Mouse (Mus musculus) G1E (cell line): ENCODE data around the gene Pgap3. TPM values are rescaled to one million over a fixed set of nuclear protein-coding genes. Genes with fewer than 3 reads are reported as not detected.

Experiments used
- ATAC-seq: 2 replicates; pipeline ENCODE4 v1.8.0; 2016; ENCODE audit warnings: mild to moderate bottlenecking; ENCODE audit not compliant: insufficient number of reproducible peaks, poor library complexity, low FRiP score, severe bottlenecking; ENCODE audit errors: extremely low read depth
- DNase-seq: peaks from one replicate; pipeline ENCODE4 v3.0.0; 2012; ENCODE audit warnings: low spot score
- H3K27me3 ChIP-seq: 2 replicates; pipeline ENCODE4 v1.6.1; 2012; ENCODE audit warnings: mild to moderate bottlenecking, low read length, inconsistent platforms; ENCODE audit not compliant: insufficient read depth
- H3K36me3 ChIP-seq: replicated peaks from 2 replicates; pipeline ENCODE3; 2012; ENCODE audit warnings: mild to moderate bottlenecking, inconsistent platforms
- H3K4me1 ChIP-seq: 2 replicates; pipeline ENCODE4 v1.6.1; 2012; ENCODE audit warnings: low read depth, low read length, inconsistent platforms, mixed read lengths; ENCODE audit not compliant: insufficient read depth
- H3K4me3 ChIP-seq: 2 replicates; pipeline ENCODE4 v1.5.1; 2012; ENCODE audit warnings: low read depth, mild to moderate bottlenecking, inconsistent platforms, low read length, moderate library complexity, mixed read lengths
- H3K9me3 ChIP-seq: replicated peaks from 2 replicates; pipeline ENCODE4 v1.6.1; 2012; ENCODE audit warnings: inconsistent platforms
- GATA1 ChIP-seq: IDR thresholded peaks from 2 replicates; pipeline ENCODE4 v1.6.1; 2012; ENCODE audit warnings: borderline replicate concordance, low read length, inconsistent platforms, mixed read lengths
- POLR2AphosphoS5 ChIP-seq: IDR thresholded peaks from 2 replicates; pipeline ENCODE4 v1.6.1; 2012; ENCODE audit warnings: low read depth, low read length, inconsistent platforms; ENCODE audit not compliant: insufficient replicate concordance
- TAL1 ChIP-seq: conservative IDR thresholded peaks from 2 replicates; pipeline ENCODE4 v1.6.1; 2012; ENCODE audit warnings: low read depth, low read length, inconsistent platforms, mixed read lengths
- polyA plus RNA-seq: library from polyadenylated mRNA; stranded (reverse); fragments of >175 nt; gene quantifications from 2 replicates; pipeline ENCODE4 v1.2.3, GENCODE M21; 2012
- total RNA-seq, 2 experiments: library from RNA; stranded (forward) in 1 of 2; stranded (reverse) in 1 of 2; fragments of 200-1000 nt in 1 of 2; fragments of >200 nt in 1 of 2; fragmentation: Nextera tagmentation in 1 of 2; gene quantifications; 2 replicates each; pipeline ENCODE4 v1.2.3; 2014 to 2017

Gene Pgap3
- total and polyA plus RNA-seq, 3 experiments = 2.7 to 9.1 (median 7.4) TPM

DNA sequence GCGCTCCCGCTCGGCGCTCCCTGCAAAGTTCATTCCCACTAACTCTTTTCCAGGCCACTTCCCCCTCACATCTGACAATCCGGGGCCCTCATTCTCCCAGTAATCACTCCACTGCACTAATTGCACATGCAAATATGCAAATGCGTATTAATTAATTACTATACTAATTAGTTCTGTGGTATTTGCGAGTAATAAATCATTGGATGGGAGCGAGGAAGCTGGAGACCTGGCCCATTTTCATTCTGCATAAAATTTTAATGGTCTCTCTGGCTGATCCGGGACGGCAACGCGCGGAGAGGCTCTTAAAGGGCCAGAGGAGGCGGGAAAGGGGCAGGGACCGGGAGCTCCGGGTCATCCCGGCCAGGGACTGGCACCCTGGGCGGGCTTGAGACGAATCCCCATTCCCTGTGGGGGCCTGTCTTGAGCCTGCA lies 61.2 kb downstream of the Pgap3 start:
- Histone ChIP-seq H3K4me3 (no peak overlapping the region), H3K36me3 (no peaks in the 10 kb centered on the region), H3K9me3 (no peaks in the 10 kb centered on the region), H3K27me3 (peaks cover 74% of the 10 kb centered on the region), H3K4me1 (peaks cover 31% of the 10 kb centered on the region)
- TF ChIP-seq GATA1 (no peak), TAL1 (no peak), POLR2AphosphoS5 (no peak)
- ATAC-seq (no peak), DNase-seq (no peak)

Other genes with a start within 250 kb of the Pgap3 start
- gene Med1, start 207.2 kb downstream of the Pgap3 start, total RNA-seq (2014; fragmentation: Nextera tagmentation) = 168 and 188 TPM in 2 replicates
- 38.9 and 44.2 TPM in 2 replicates for gene Med1, start 207.2 kb downstream of the Pgap3 start, total RNA-seq (2017)
- gene Med1, start 207.2 kb downstream of the Pgap3 start, polyA plus RNA-seq = 16.6 and 18.0 TPM in 2 replicates
- gene Cdk12, start 197.4 kb downstream of the Pgap3 start, total RNA-seq (2014; fragmentation: Nextera tagmentation) = 84.8 and 93.7 TPM in 2 replicates
- 45.5 and 54.0 TPM in 2 replicates for gene Cdk12, start 197.4 kb downstream of the Pgap3 start, total RNA-seq (2017)
- gene Cdk12, start 197.4 kb downstream of the Pgap3 start, polyA plus RNA-seq = 17.4 and 20.4 TPM in 2 replicates
- gene Neurod2, start 70.8 kb downstream of the Pgap3 start, total RNA-seq (2014; fragmentation: Nextera tagmentation) = not detected in 2 replicates
- 0.05 and 0.06 TPM in 2 replicates for gene Neurod2, start 70.8 kb downstream of the Pgap3 start, total RNA-seq (2017)
- gene Neurod2, start 70.8 kb downstream of the Pgap3 start, polyA plus RNA-seq = not detected in 2 replicates
- gene Ppp1r1b, start 52.1 kb downstream of the Pgap3 start, total RNA-seq (2014; fragmentation: Nextera tagmentation) = not detected in 2 replicates
- gene Ppp1r1b, start 52.1 kb downstream of the Pgap3 start, total RNA-seq (2017) = not detected in 2 replicates
- gene Ppp1r1b, start 52.1 kb downstream of the Pgap3 start, polyA plus RNA-seq = not detected in 2 replicates
- gene Stard3, start 42.1 kb downstream of the Pgap3 start, total RNA-seq (2014; fragmentation: Nextera tagmentation) = 10.9 and 14.3 TPM in 2 replicates
- 18.5 and 20.0 TPM in 2 replicates for gene Stard3, start 42.1 kb downstream of the Pgap3 start, total RNA-seq (2017)
- gene Stard3, start 42.1 kb downstream of the Pgap3 start, polyA plus RNA-seq = 22.9 and 28.4 TPM in 2 replicates
- not detected in 2 replicates for gene Tcap, start 16.7 kb downstream of the Pgap3 start, total RNA-seq (2014; fragmentation: Nextera tagmentation)
- gene Tcap, start 16.7 kb downstream of the Pgap3 start, total RNA-seq (2017) = 0.23 TPM in 1 of 2 replicates, not detected in the other
- gene Tcap, start 16.7 kb downstream of the Pgap3 start, polyA plus RNA-seq = 0.13 TPM in 1 of 2 replicates, not detected in the other
- not detected in 2 replicates for gene Pnmt, start 14.0 kb downstream of the Pgap3 start, total RNA-seq (2014; fragmentation: Nextera tagmentation)
- gene Pnmt, start 14.0 kb downstream of the Pgap3 start, total RNA-seq (2017) = 0.12 TPM in 1 of 2 replicates, not detected in the other
- gene Pnmt, start 14.0 kb downstream of the Pgap3 start, polyA plus RNA-seq = not detected in 2 replicates
- not detected in 2 replicates for gene Erbb2, start 12.0 kb upstream of the Pgap3 start, total RNA-seq (2014; fragmentation: Nextera tagmentation)
- 0.05 TPM in 1 of 2 replicates, not detected in the other for gene Erbb2, start 12.0 kb upstream of the Pgap3 start, total RNA-seq (2017)
- gene Erbb2, start 12.0 kb upstream of the Pgap3 start, polyA plus RNA-seq = not detected in 2 replicates
- 19.6 and 27.2 TPM in 2 replicates for gene Mien1, start 38.5 kb upstream of the Pgap3 start, total RNA-seq (2014; fragmentation: Nextera tagmentation)
- gene Mien1, start 38.5 kb upstream of the Pgap3 start, total RNA-seq (2017) = 63.9 and 75.0 TPM in 2 replicates
- gene Mien1, start 38.5 kb upstream of the Pgap3 start, polyA plus RNA-seq = 44.3 and 45.5 TPM in 2 replicates
- 1.4 TPM in 1 of 2 replicates, not detected in the other for gene Grb7, start 45.9 kb upstream of the Pgap3 start, total RNA-seq (2014; fragmentation: Nextera tagmentation)
- gene Grb7, start 45.9 kb upstream of the Pgap3 start, total RNA-seq (2017) = not detected in 2 replicates
- gene Grb7, start 45.9 kb upstream of the Pgap3 start, polyA plus RNA-seq = 0.06 TPM in 1 of 2 replicates, not detected in the other
- gene Ikzf3, start 145.5 kb upstream of the Pgap3 start, total RNA-seq (2014; fragmentation: Nextera tagmentation) = not detected in 2 replicates
- gene Ikzf3, start 145.5 kb upstream of the Pgap3 start, total RNA-seq (2017) = 0.23 and 0.71 TPM in 2 replicates
- 0.01 TPM in 1 of 2 replicates, not detected in the other for gene Ikzf3, start 145.5 kb upstream of the Pgap3 start, polyA plus RNA-seq
- 2.5 and 4.8 TPM in 2 replicates for gene Zpbp2, start 150.6 kb upstream of the Pgap3 start, total RNA-seq (2014; fragmentation: Nextera tagmentation)
- gene Zpbp2, start 150.6 kb upstream of the Pgap3 start, total RNA-seq (2017) = 3.3 and 4.6 TPM in 2 replicates
- gene Zpbp2, start 150.6 kb upstream of the Pgap3 start, polyA plus RNA-seq = 0.36 and 0.43 TPM in 2 replicates
- 11.0 and 22.0 TPM in 2 replicates for gene Ormdl3, start 186.9 kb upstream of the Pgap3 start, total RNA-seq (2014; fragmentation: Nextera tagmentation)
- gene Ormdl3, start 186.9 kb upstream of the Pgap3 start, total RNA-seq (2017) = 55.0 and 57.0 TPM in 2 replicates
- gene Ormdl3, start 186.9 kb upstream of the Pgap3 start, polyA plus RNA-seq = 37.8 and 43.2 TPM in 2 replicates
- not detected in 2 replicates for gene Lrrc3c, start 197.8 kb upstream of the Pgap3 start, total RNA-seq (2014; fragmentation: Nextera tagmentation)
- gene Lrrc3c, start 197.8 kb upstream of the Pgap3 start, total RNA-seq (2017) = not detected in 2 replicates
- gene Lrrc3c, start 197.8 kb upstream of the Pgap3 start, polyA plus RNA-seq = not detected in 2 replicates
- gene Gm12355, start 225.2 kb upstream of the Pgap3 start, total RNA-seq (2014; fragmentation: Nextera tagmentation) = 1.3 TPM in 1 of 2 replicates, not detected in the other
- gene Gm12355, start 225.2 kb upstream of the Pgap3 start, total RNA-seq (2017) = 1.7 and 3.4 TPM in 2 replicates
- gene Gm12355, start 225.2 kb upstream of the Pgap3 start, polyA plus RNA-seq = not detected in 2 replicates
- not detected in 2 replicates for gene Gsdma3, start 225.9 kb upstream of the Pgap3 start, total RNA-seq (2014; fragmentation: Nextera tagmentation)
- 0.12 TPM in 1 of 2 replicates, not detected in the other for gene Gsdma3, start 225.9 kb upstream of the Pgap3 start, total RNA-seq (2017)
- not detected in 2 replicates for gene Gsdma3, start 225.9 kb upstream of the Pgap3 start, polyA plus RNA-seq
- gene Gsdma2, start 246.3 kb upstream of the Pgap3 start, total RNA-seq (2014; fragmentation: Nextera tagmentation) = not detected in 2 replicates
- gene Gsdma2, start 246.3 kb upstream of the Pgap3 start, total RNA-seq (2017) = 0.23 and 0.27 TPM in 2 replicates
- gene Gsdma2, start 246.3 kb upstream of the Pgap3 start, polyA plus RNA-seq = not detected in 2 replicates